Mouse (Mus musculus) thymus, adult 2 months (tissue): ENCODE results near the gene Usp54. TPM values are rescaled to one million over a fixed set of nuclear protein-coding genes. Genes with fewer than 3 reads are reported as not detected.

Experiments used
- DNase-seq: peaks from one replicate; pipeline ENCODE4 v3.0.0; 2021
- H3K27ac ChIP-seq: fragments of 200-500 bp; 2 replicates; pipeline ENCODE4 v1.5.1; 2012; ENCODE audit warnings: low read length, control low read depth; ENCODE audit not compliant: control insufficient read depth, insufficient read depth
- H3K27me3 ChIP-seq: fragments of 200-500 bp; 2 replicates; pipeline ENCODE4 v1.6.1; 2012; ENCODE audit warnings: mild to moderate bottlenecking, low read length, moderate library complexity, mixed read lengths; ENCODE audit not compliant: control insufficient read depth, insufficient read depth
- H3K36me3 ChIP-seq: fragments of 200-500 bp; 2 replicates; pipeline ENCODE4 v1.6.1; 2012; ENCODE audit warnings: mild to moderate bottlenecking, low read length, moderate library complexity; ENCODE audit not compliant: control insufficient read depth, insufficient read depth
- H3K4me1 ChIP-seq: fragments of 200-500 bp; replicated peaks from 2 replicates; pipeline ENCODE4 v1.6.1; 2012; ENCODE audit warnings: low read length; ENCODE audit not compliant: control insufficient read depth, insufficient read depth
- H3K4me3 ChIP-seq: fragments of 200-500 bp; 2 replicates; pipeline ENCODE4 v1.5.1; 2012; ENCODE audit warnings: mild to moderate bottlenecking, low read length, control low read depth, moderate library complexity; ENCODE audit not compliant: control insufficient read depth, insufficient read depth
- CTCF ChIP-seq: fragments of 200-500 bp; IDR thresholded peaks from 2 replicates; pipeline ENCODE4 v1.5.1; 2012; ENCODE audit warnings: mild to moderate bottlenecking, control low read depth, low read length, moderate library complexity, borderline replicate concordance; ENCODE audit not compliant: control insufficient read depth, poor library complexity, insufficient read depth; ENCODE audit errors: extremely low read depth
- POLR2A ChIP-seq: fragments of 200-500 bp; IDR thresholded peaks from 2 replicates; pipeline ENCODE4 v1.6.1; 2012; ENCODE audit warnings: mild to moderate bottlenecking, low read length, control low read depth, moderate library complexity; ENCODE audit not compliant: control insufficient read depth, poor library complexity, insufficient read depth; ENCODE audit errors: extremely low read depth
- WGBS: fragments of 180-500 bp; shearing (Covaris S2); methylation state at CpG from one replicate; pipeline ENCODE4 v1.1.7; 2018; 5-methylcytosine and 5-hydroxymethylcytosine counted together
- polyA plus RNA-seq: library from polyadenylated mRNA; depleted of rRNA; stranded (reverse); fragments of >200 nt; gene quantifications from 2 replicates; pipeline ENCODE4 v1.2.3, GENCODE M21; 2012

Usp54 gene
- polyA plus RNA-seq, 1 experiment: 3.9 TPM

- Histone ChIP-seq H3K4me3 (no peak overlapping the region), H3K36me3 (no peaks in the 10 kb centered on the region), H3K27ac (no peak overlapping the region), H3K4me1 (no peaks in the 10 kb centered on the region), H3K27me3 (no peaks in the 10 kb centered on the region)
- no peak for TF ChIP-seq POLR2A
- no peak for TF ChIP-seq CTCF
- DNase-seq: no peak
- WGBS: 87% methylated on average over 2 of the region's 2 CpGs
These were observed 5.3 kb downstream of the Usp54 start for GRCm38 (mm10) chr14:20635546-20635945.

GRCm38 (mm10) chr14:20631253-20631652 lies 9.6 kb downstream of the Usp54 start:
- Histone ChIP-seq H3K27ac (no peak overlapping the region), H3K36me3 (no peaks in the 10 kb centered on the region), H3K27me3 (no peaks in the 10 kb centered on the region), H3K4me3 (no peak overlapping the region), H3K4me1 (no peaks in the 10 kb centered on the region)
- WGBS: 46% methylated on average over 4 of the region's 4 CpGs
- DNase-seq: no peak
- TF ChIP-seq CTCF (no peak), POLR2A (no peak)

- no peak for TF ChIP-seq POLR2A
- no peak for TF ChIP-seq CTCF
- Histone ChIP-seq H3K27ac (no peak overlapping the region), H3K4me1 (no peaks in the 10 kb centered on the region), H3K4me3 (no peak overlapping the region), H3K36me3 (no peaks in the 10 kb centered on the region), H3K27me3 (no peaks in the 10 kb centered on the region)
- WGBS: 93% methylated on average over 3 of the region's 3 CpGs
- DNase-seq: no peak
These were observed 13.9 kb downstream of the Usp54 start for GRCm38 (mm10) chr14:20626971-20627370.

- H3K4me3 ChIP-seq: no peak overlapping the region
- no peaks in the 10 kb centered on the region for H3K27me3 ChIP-seq
- H3K27ac ChIP-seq: no peak overlapping the region
- DNase-seq: no peak
- 92% methylated on average over 2 of the region's 2 CpGs for WGBS
- H3K4me1 ChIP-seq: no peaks in the 10 kb centered on the region
- no peaks in the 10 kb centered on the region for H3K36me3 ChIP-seq
- TF ChIP-seq POLR2A (no peak), CTCF (no peak)
These were observed 14.4 kb downstream of the Usp54 start for GRCm38 (mm10) chr14:20626447-20626846.

GRCm38 (mm10) chr14:20622907-20623306 lies 18.0 kb downstream of the Usp54 start:
- H3K4me3 ChIP-seq: no peak overlapping the region
- H3K4me1 ChIP-seq: 0 out of 2 replicates have a peak, but pooled peaks cover 2% of the 10 kb centered on the region
- H3K27me3 ChIP-seq: no peaks in the 10 kb centered on the region
- H3K27ac ChIP-seq: no peak overlapping the region
- no peak for TF ChIP-seq CTCF
- no peak for TF ChIP-seq POLR2A
- DNase-seq: no peak
- no peaks in the 10 kb centered on the region for H3K36me3 ChIP-seq
- WGBS: 96% methylated on average over 3 of the region's 3 CpGs

GRCm38 (mm10) chr14:20622412-20622811 lies 18.5 kb downstream of the Usp54 start:
- DNase-seq: no peak
- H3K4me1 ChIP-seq: 0 out of 2 replicates have a peak, but pooled peaks cover 2% of the 10 kb centered on the region
- H3K36me3 ChIP-seq: no peaks in the 10 kb centered on the region
- TF ChIP-seq POLR2A: no peak
- no peak for TF ChIP-seq CTCF
- H3K27me3 ChIP-seq: no peaks in the 10 kb centered on the region
- 88% methylated on average over 2 of the region's 2 CpGs for WGBS
- no peak overlapping the region for H3K4me3 ChIP-seq
- H3K27ac ChIP-seq: no peak overlapping the region

- H3K27me3 ChIP-seq: no peaks in the 10 kb centered on the region
- no peak overlapping the region for H3K4me3 ChIP-seq
- no peak overlapping the region for H3K27ac ChIP-seq
- 93% methylated on average over 2 of the region's 2 CpGs for WGBS
- TF ChIP-seq CTCF (no peak), POLR2A (no peak)
- no peak for DNase-seq
- H3K36me3 ChIP-seq: no peaks in the 10 kb centered on the region
- H3K4me1 ChIP-seq: 0 out of 2 replicates have a peak, but pooled peaks cover 2% of the 10 kb centered on the region
These were observed 19.0 kb downstream of the Usp54 start for GRCm38 (mm10) chr14:20621903-20622302.
